Mouse (Mus musculus) C2C12 (cell line): ENCODE measurements around the gene Phlpp1.

Experiments used
- CEBPB ChIP-seq: IDR thresholded peaks from one replicate; pipeline ENCODE4 v1.6.1; 2011; ENCODE audit warnings: low read depth, mild to moderate bottlenecking, control low read depth, moderate library complexity
- CTCF ChIP-seq: IDR thresholded peaks from one replicate; pipeline ENCODE4 v1.5.1; 2011; ENCODE audit not compliant: control insufficient read depth, insufficient read depth, insufficient read length
- FOSL1 ChIP-seq: IDR thresholded peaks from one replicate; pipeline ENCODE4 v1.8.0; 2011; ENCODE audit warnings: mild to moderate bottlenecking, low read length; ENCODE audit not compliant: poor library complexity, insufficient read depth, severe bottlenecking
- MAX ChIP-seq: IDR thresholded peaks from one replicate; pipeline ENCODE4 v1.6.1; 2011; ENCODE audit warnings: mild to moderate bottlenecking, control low read depth
- MYOD1 ChIP-seq: IDR thresholded peaks from one replicate; pipeline ENCODE4 v1.6.1; 2011; ENCODE audit warnings: low read depth; ENCODE audit not compliant: control insufficient read depth, insufficient read length
- MYOG ChIP-seq: IDR thresholded peaks from one replicate; pipeline ENCODE4 v1.6.1; 2011; ENCODE audit not compliant: control insufficient read depth, insufficient read length; ENCODE audit errors: extremely low read depth
- USF1 ChIP-seq: IDR thresholded peaks from one replicate; pipeline ENCODE4 v1.6.1; 2011; ENCODE audit warnings: low read depth, mild to moderate bottlenecking, control low read depth, moderate library complexity

DNA sequence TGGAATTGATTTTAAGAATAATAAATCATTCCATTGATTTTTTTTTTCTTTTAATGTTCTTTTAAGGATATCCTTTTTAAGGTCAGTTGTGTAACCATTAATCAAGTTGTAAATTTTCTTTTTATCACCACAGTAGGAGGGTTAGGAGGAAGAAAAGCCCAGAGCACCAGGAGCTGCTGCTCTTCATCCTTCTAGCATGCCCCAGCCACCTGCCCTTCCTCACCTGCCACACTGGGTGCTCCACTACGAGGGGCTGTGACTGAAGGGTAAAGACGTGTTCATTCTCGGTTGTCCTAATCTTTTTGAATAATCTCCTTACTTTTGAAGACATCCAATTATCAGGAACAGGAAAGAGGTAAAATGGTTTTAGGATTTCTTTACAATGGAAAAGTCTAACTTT is 22.7 kb downstream of the Phlpp1 start:
- TF ChIP-seq CTCF (no peak), MAX (no peak), USF1 (no peak), FOSL1 (no peak), MYOG (no peak), CEBPB (no peak), MYOD1 (no peak)
